Mouse (Mus musculus): ENCODE data around the gene Mat2a. TPM values are rescaled to one million over a fixed set of nuclear protein-coding genes. Genes with fewer than 3 reads are reported as not detected.

The Mat2a gene
- polyA plus RNA-seq, 1 experiment = 85.8 TPM

DNA sequence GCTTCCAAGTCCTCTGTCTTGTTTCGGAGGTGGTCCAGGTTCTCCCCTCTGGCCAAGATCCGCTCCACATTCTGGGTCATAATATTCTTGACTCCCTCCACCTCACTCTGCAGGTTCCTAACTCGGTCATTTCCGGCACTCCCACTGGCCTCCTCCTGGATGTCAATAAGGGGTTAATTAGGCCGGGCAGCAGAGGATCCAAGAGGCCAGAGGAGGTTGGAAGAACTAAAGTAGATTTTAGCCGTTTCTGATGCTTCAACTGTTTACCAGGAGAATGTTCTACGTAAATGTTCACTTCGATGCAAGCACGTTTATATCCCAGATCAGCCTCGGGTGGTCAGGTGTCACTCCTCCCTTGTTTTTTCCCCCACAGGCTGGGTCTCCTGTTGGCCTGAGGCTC, 51.1 kb downstream of the Mat2a start:
- no peak for TF ChIP-seq CTCF (IDR thresholded peaks at IDR 0.05; ENCODE audit: control insufficient read depth, insufficient read depth, low read length)
- TF ChIP-seq POLR2A (IDR thresholded peaks at IDR 0.05; ENCODE audit: borderline replicate concordance, control insufficient read depth, low read depth, low read length) = no peak
- Histone ChIP-seq H3K4me3 (replicated peaks; ENCODE audit: control insufficient read depth, low read depth, low read length) (peak overlapping the region; percentile 15), H3K27ac (ENCODE audit: control insufficient read depth, insufficient read depth, low read depth, low read length, poor library complexity) (peak overlapping the region; percentile 99; the same call in 1 of the 2 replicates), H3K4me1 (ENCODE audit: control insufficient read depth, insufficient read depth, low read length) (peaks cover 4% of the 10 kb centered on the region)
- WGBS = 52% methylated on average over 10 of the region's 10 CpGs

GRCm38 (mm10) chr6:72387816-72388215, 51.5 kb downstream of the Mat2a start:
- Histone ChIP-seq H3K4me3 (replicated peaks; ENCODE audit: control insufficient read depth, low read depth, low read length) (no peak overlapping the region), H3K4me1 (ENCODE audit: control insufficient read depth, insufficient read depth, low read length) (peaks cover 4% of the 10 kb centered on the region), H3K27ac (ENCODE audit: control insufficient read depth, insufficient read depth, low read depth, low read length, poor library complexity) (0 out of 2 replicates have a peak overlapping the region, but pooled peaks have one; percentile 99)

GRCm38 (mm10) chr6:72386561-72386960, 52.8 kb downstream of the Mat2a start:
- Histone ChIP-seq H3K27ac (ENCODE audit: control insufficient read depth, insufficient read depth, low read depth, low read length, poor library complexity) (no peak overlapping the region), H3K4me1 (ENCODE audit: control insufficient read depth, insufficient read depth, low read length) (peaks cover 4% of the 10 kb centered on the region), H3K4me3 (replicated peaks; ENCODE audit: control insufficient read depth, low read depth, low read length) (no peak overlapping the region)
- WGBS = 80% methylated on average over 2 of the region's 2 CpGs
- TF ChIP-seq POLR2A (IDR thresholded peaks at IDR 0.05; ENCODE audit: borderline replicate concordance, control insufficient read depth, low read depth, low read length) (no peak), CTCF (IDR thresholded peaks at IDR 0.05; ENCODE audit: control insufficient read depth, insufficient read depth, low read length) (no peak)

More at GRCm38 (mm10) chr6:72387816-72388215, 51.5 kb downstream of the Mat2a start:
- 82% methylated on average over 3 of the region's 3 CpGs for WGBS
- TF ChIP-seq POLR2A (IDR thresholded peaks at IDR 0.05; ENCODE audit: borderline replicate concordance, control insufficient read depth, low read depth, low read length) = no peak
- TF ChIP-seq CTCF (IDR thresholded peaks at IDR 0.05; ENCODE audit: control insufficient read depth, insufficient read depth, low read length) = no peak

DNA sequence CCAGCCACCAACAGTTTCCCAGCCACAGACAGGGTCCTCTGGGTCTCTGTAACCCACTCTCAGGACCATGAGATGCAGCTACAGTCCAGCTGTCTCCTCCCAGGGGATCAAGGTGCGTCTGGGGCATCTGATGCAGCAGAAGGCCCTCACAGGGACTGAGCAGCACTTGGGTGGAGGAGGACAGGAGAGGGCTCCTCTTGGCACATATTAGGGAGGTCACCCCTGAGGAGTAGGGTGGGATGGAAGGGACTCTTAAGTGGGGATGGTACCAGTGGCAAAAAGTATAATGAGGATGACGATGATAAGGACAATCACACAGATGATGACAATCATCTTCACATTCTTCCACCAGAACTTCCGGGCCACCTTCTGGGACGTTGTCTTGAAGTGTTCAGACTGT, 54.1 kb downstream of the Mat2a start:
- H3K4me3 ChIP-seq (replicated peaks; ENCODE audit: control insufficient read depth, low read depth, low read length) = no peak overlapping the region
- TF ChIP-seq CTCF (IDR thresholded peaks at IDR 0.05; ENCODE audit: control insufficient read depth, insufficient read depth, low read length) (no peak), POLR2A (IDR thresholded peaks at IDR 0.05; ENCODE audit: borderline replicate concordance, control insufficient read depth, low read depth, low read length) (no peak)
- no peak overlapping the region for H3K27ac ChIP-seq (ENCODE audit: control insufficient read depth, insufficient read depth, low read depth, low read length, poor library complexity)
- 69% methylated on average over 4 of the region's 4 CpGs for WGBS
- H3K4me1 ChIP-seq (ENCODE audit: control insufficient read depth, insufficient read depth, low read length) = peaks cover 4% of the 10 kb centered on the region

DNA sequence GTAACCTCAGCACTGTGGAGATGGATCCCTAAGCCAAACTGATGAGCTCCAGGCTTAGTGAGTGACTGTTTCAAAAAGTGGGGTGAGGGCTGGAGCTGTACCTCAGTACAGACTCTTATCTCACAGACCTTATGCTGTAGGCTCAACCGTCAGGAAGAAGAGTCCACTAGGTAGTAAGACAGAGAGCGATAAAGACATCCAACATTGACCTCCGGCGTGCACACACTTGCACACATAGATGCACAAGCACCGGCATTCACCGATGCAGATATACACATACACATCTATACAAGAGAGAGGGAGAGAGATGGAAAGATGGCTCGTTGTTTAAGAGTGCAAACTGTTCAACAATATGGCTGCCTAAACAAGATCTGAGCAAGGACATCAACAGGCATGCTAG, 55.4 kb downstream of the Mat2a start:
- Histone ChIP-seq H3K4me3 (replicated peaks; ENCODE audit: control insufficient read depth, low read depth, low read length) (no peak overlapping the region), H3K4me1 (ENCODE audit: control insufficient read depth, insufficient read depth, low read length) (peaks cover 3% of the 10 kb centered on the region), H3K27ac (ENCODE audit: control insufficient read depth, insufficient read depth, low read depth, low read length, poor library complexity) (peak overlapping the region; percentile 4; the same call in 1 of the 2 replicates)
- 65% methylated on average over 7 of the region's 7 CpGs for WGBS
- no peak for TF ChIP-seq CTCF (IDR thresholded peaks at IDR 0.05; ENCODE audit: control insufficient read depth, insufficient read depth, low read length)
- no peak for TF ChIP-seq POLR2A (IDR thresholded peaks at IDR 0.05; ENCODE audit: borderline replicate concordance, control insufficient read depth, low read depth, low read length)

DNA sequence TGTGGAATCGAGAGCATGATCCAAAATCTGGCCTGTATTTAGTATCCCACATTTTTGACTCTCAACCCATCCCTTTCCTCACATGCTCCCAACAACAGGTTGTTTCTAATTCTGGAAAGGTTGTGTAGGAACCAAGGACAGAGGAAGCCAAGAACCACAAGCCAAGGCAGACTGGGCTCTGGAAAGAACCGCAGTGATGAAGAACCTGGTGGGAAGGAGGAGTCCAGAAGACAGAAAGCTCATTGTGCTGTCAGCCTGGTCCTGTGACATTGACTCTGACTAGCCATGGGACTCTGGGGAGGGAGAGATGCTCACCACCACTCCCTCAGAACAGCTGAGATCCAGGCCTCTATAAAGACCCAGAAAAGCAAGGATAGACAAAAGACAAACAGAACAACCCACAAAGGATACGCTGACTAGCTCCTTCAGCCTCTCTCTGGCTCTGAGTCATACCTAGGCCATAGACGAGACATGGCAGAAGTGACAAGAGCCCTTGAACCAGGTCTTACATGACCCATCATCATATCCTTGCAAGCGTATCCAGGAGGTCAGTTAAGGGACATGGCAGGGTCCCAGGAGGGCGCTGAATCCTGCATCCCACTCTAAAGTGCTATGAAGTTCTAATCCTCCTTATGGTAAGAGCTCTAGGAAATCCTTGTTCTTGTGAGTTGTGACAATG, 56.1 kb downstream of the Mat2a start:
- Histone ChIP-seq H3K4me1 (ENCODE audit: control insufficient read depth, insufficient read depth, low read length) (peaks cover 2% of the 10 kb centered on the region; the same call in 1 of the 2 replicates), H3K4me3 (replicated peaks; ENCODE audit: control insufficient read depth, low read depth, low read length) (no peak overlapping the region), H3K27ac (ENCODE audit: control insufficient read depth, insufficient read depth, low read depth, low read length, poor library complexity) (peak overlapping the region; percentile 4; the same call in 1 of the 2 replicates)
- TF ChIP-seq POLR2A (IDR thresholded peaks at IDR 0.05; ENCODE audit: borderline replicate concordance, control insufficient read depth, low read depth, low read length) (no peak), CTCF (IDR thresholded peaks at IDR 0.05; ENCODE audit: control insufficient read depth, insufficient read depth, low read length) (no peak)
- WGBS = 68% methylated on average over 6 of the region's 6 CpGs

Other genes starting within 250 kb of the Mat2a start
- 0.56 and 1.9 TPM in 2 replicates for gene Atoh8, start 204.0 kb downstream of the Mat2a start, polyA plus RNA-seq (2011; ENCODE audit: insufficient read depth, insufficient read length, low replicate concordance, missing spikeins)
- not detected in 2 replicates for gene Sftpb, start 134.9 kb downstream of the Mat2a start, polyA plus RNA-seq (2011; ENCODE audit: insufficient read depth, insufficient read length, low replicate concordance, missing spikeins)
- 30.0 and 53.7 TPM in 2 replicates for gene Usp39, start 94.4 kb downstream of the Mat2a start, polyA plus RNA-seq (2011; ENCODE audit: insufficient read depth, insufficient read length, low replicate concordance, missing spikeins)
- 12.9 and 21.8 TPM in 2 replicates for gene 0610030E20Rik, start 92.2 kb downstream of the Mat2a start, polyA plus RNA-seq (2011; ENCODE audit: insufficient read depth, insufficient read length, low replicate concordance, missing spikeins)
- 2.2 and 10.2 TPM in 2 replicates for gene Tmem150a, start 84.1 kb downstream of the Mat2a start, polyA plus RNA-seq (2011; ENCODE audit: insufficient read depth, insufficient read length, low replicate concordance, missing spikeins)
- 62.6 and 104 TPM in 2 replicates for gene Rnf181, start 72.6 kb downstream of the Mat2a start, polyA plus RNA-seq (2011; ENCODE audit: insufficient read depth, insufficient read length, low replicate concordance, missing spikeins)
- 80.8 and 96.2 TPM in 2 replicates for gene Vamp5, start 59.1 kb downstream of the Mat2a start, polyA plus RNA-seq (2011; ENCODE audit: insufficient read depth, insufficient read length, low replicate concordance, missing spikeins)
- gene Vamp8, start 48.9 kb downstream of the Mat2a start, polyA plus RNA-seq (2011; ENCODE audit: insufficient read depth, insufficient read length, low replicate concordance, missing spikeins) = 483 and 542 TPM in 2 replicates
- 2.6 and 8.1 TPM in 2 replicates for gene Ggcx, start 25.2 kb downstream of the Mat2a start, polyA plus RNA-seq (2011; ENCODE audit: insufficient read depth, insufficient read length, low replicate concordance, missing spikeins)
- not detected in 2 replicates for gene Sh2d6, start 82.1 kb upstream of the Mat2a start, polyA plus RNA-seq (2011; ENCODE audit: insufficient read depth, insufficient read length, low replicate concordance, missing spikeins)
- gene Capg, start 104.8 kb upstream of the Mat2a start, polyA plus RNA-seq (2011; ENCODE audit: insufficient read depth, insufficient read length, low replicate concordance, missing spikeins) = 16.4 and 60.4 TPM in 2 replicates
- gene Elmod3, start 158.9 kb upstream of the Mat2a start, polyA plus RNA-seq (2011; ENCODE audit: insufficient read depth, insufficient read length, low replicate concordance, missing spikeins) = 2.7 and 5.2 TPM in 2 replicates
- 1.3 and 4.0 TPM in 2 replicates for gene Retsat, start 158.9 kb upstream of the Mat2a start, polyA plus RNA-seq (2011; ENCODE audit: insufficient read depth, insufficient read length, low replicate concordance, missing spikeins)
- gene Tgoln1, start 177.4 kb upstream of the Mat2a start, polyA plus RNA-seq (2011; ENCODE audit: insufficient read depth, insufficient read length, low replicate concordance, missing spikeins) = 6.4 and 13.5 TPM in 2 replicates

All from bone marrow, adult 2 months (tissue).